Mouse (Mus musculus): ENCODE measurements around the gene Aicda.

- no peak for TF ChIP-seq CTCF (IDR thresholded peaks at IDR 0.05; ENCODE audit: low read depth, low read length)
- TF ChIP-seq GATA1 (IDR thresholded peaks at IDR 0.05; ENCODE audit: borderline replicate concordance, low read length): no peak
- no peak for TF ChIP-seq POLR2AphosphoS5 (IDR thresholded peaks at IDR 0.05; ENCODE audit: insufficient replicate concordance, low read depth, low read length)
These were observed at the start of gene Aicda for GRCm38 (mm10) chr6:122553606-122554005.
